Mouse (Mus musculus) hindbrain, postnatal 0 days (tissue): ENCODE data around the gene Cpa4. TPM values are rescaled to one million over a fixed set of nuclear protein-coding genes. Genes with fewer than 3 reads are reported as not detected.

Source experiments
- ATAC-seq: fragments of 200-750 bp; cut with Nextera tagmentation; 2 replicates; pipeline ENCODE4 v1.8.0; 2017; ENCODE audit warnings: mild to moderate bottlenecking, moderate TSS enrichment, moderate library complexity
- DNase-seq: peaks from one replicate; pipeline ENCODE4 v3.0.0-alpha.2; 2015; ENCODE audit warnings: low spot score
- H3K27ac ChIP-seq: fragments of 300-500 bp; sonication (generic); 2 replicates; pipeline ENCODE4 v1.5.1; 2014; ENCODE audit warnings: mild to moderate bottlenecking
- H3K27me3 ChIP-seq: fragments of 300-500 bp; sonication (generic); 2 replicates; pipeline ENCODE4 v1.6.1; 2014; ENCODE audit warnings: low read length, mixed read lengths; ENCODE audit not compliant: insufficient read depth
- H3K36me3 ChIP-seq: fragments of 300-500 bp; sonication (generic); 2 replicates; pipeline ENCODE4 v1.6.1; 2014; ENCODE audit warnings: low read length, mixed read lengths; ENCODE audit not compliant: insufficient read depth
- H3K4me1 ChIP-seq: fragments of 300-500 bp; sonication (generic); 2 replicates; pipeline ENCODE4 v1.6.1; 2014; ENCODE audit warnings: antibody characterized with exemption, low read length, mixed read lengths; ENCODE audit not compliant: insufficient read depth
- H3K4me2 ChIP-seq: fragments of 300-500 bp; sonication (generic); 2 replicates; pipeline ENCODE4 v1.6.1; 2014; ENCODE audit warnings: low read depth, mild to moderate bottlenecking, low read length, moderate library complexity, mixed read lengths
- H3K4me3 ChIP-seq: fragments of 300-500 bp; sonication (generic); 2 replicates; pipeline ENCODE4 v1.5.1; 2014; ENCODE audit warnings: low read length
- H3K9ac ChIP-seq: fragments of 300-500 bp; sonication (generic); replicated peaks from 2 replicates; pipeline ENCODE4 v1.6.1; 2014; ENCODE audit warnings: mild to moderate bottlenecking, low read length, moderate library complexity, mixed read lengths
- H3K9me3 ChIP-seq: fragments of 300-500 bp; sonication (generic); 2 replicates; pipeline ENCODE4 v1.6.1; 2016; ENCODE audit warnings: low read length, mixed read lengths
- CTCF ChIP-seq: IDR thresholded peaks from 2 replicates; pipeline ENCODE4 v1.5.1; 2016; ENCODE audit warnings: antibody characterized with exemption, control low read depth, low read depth
- WGBS: fragments of 180-500 bp; shearing (Covaris S2); extraction: QIAGEN DNeasy Blood & Tissue Kit; methylation state at CpG from one replicate; pipeline ENCODE4 v1.1.7; 2014; 5-methylcytosine and 5-hydroxymethylcytosine counted together
- polyA plus RNA-seq: library from polyadenylated mRNA; unstranded; fragments of >200 nt; fragmentation: Nextera tagmentation; extraction: Ambion mirVana; gene quantifications from 2 replicates; pipeline ENCODE4 v1.2.1, GENCODE M21; 2015
- total RNA-seq: library from RNA; depleted of rRNA; stranded (reverse); fragments of >200 nt; gene quantifications from 2 replicates; pipeline ENCODE4 v1.2.3, GENCODE M21; 2014

Cpa4 gene
- total and polyA plus RNA-seq, 2 experiments from 2014 or later = 0.16 to 0.53 TPM

DNA sequence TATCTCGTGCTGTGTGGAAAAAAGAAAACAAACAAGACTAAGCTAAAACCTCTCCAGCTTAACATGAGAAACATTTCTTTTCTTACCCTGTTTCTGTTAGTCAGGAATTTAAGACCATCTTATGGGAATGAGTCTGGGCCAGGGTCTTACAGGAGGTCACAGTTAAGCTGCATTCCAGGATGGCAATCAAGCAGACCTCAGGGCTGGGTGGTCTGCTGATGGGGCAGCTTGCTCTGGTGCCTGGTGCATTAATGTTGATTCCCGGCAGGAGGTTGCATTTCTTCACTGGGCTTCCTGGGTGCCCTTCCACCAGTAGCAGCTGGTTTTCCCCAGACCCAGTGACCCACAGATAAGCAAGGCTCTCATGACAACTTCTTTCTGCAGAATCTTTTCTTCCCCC, 21.6 kb downstream of the Cpa4 start:
- H3K4me2 ChIP-seq = no peak overlapping the region
- no peak overlapping the region for H3K9ac ChIP-seq
- H3K4me3 ChIP-seq = no peak overlapping the region
- no peak overlapping the region for H3K27ac ChIP-seq
- H3K9me3 ChIP-seq = no peaks in the 10 kb centered on the region
- no peaks in the 10 kb centered on the region for H3K27me3 ChIP-seq
- no peak for TF ChIP-seq CTCF
- ATAC-seq (no peak), DNase-seq (no peak)
- no peaks in the 10 kb centered on the region for H3K36me3 ChIP-seq
- H3K4me1 ChIP-seq = no peaks in the 10 kb centered on the region
- WGBS = 75% methylated on average over 2 of the region's 2 CpGs

- TF ChIP-seq CTCF = no peak
- peak overlapping the region; percentile 11; the same call in 1 of the 2 replicates for H3K27ac ChIP-seq
- 68% methylated on average over 5 of the region's 5 CpGs for WGBS
Measured at GRCm38 (mm10) chr6:30591851-30592404, 23.8 kb downstream of the Cpa4 start.

DNA sequence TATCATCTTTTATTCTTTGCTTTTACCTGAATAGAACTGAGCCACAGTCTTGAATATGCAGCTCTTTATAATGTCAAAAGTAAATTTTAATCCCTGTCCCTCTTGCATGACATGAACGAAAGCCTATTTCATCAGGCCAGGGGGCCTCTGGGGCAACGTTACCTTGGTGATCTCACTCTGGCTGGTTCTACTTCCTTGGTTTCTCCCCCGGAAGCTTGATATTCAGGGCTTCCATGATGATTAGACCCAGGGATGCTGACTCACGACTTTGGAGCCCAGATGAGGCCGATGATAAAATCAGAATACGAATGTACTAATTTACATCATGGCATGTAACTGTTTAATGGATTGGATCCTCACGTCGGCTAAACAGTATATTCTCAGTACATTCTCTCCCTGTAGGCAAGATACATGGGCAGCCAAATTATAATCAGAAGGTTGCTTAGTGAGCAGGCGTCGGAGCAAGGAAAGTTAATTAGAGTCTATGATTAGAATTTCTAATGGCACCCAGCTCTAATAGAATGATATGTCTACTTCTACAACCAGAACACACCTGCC, 24.3 kb downstream of the Cpa4 start:
- Histone ChIP-seq H3K9me3 (no peaks in the 10 kb centered on the region), H3K27ac (peak overlapping the region; percentile 11; the same call in 1 of the 2 replicates), H3K9ac (no peak overlapping the region), H3K27me3 (no peaks in the 10 kb centered on the region), H3K4me3 (no peak overlapping the region), H3K4me2 (no peak overlapping the region), H3K36me3 (no peaks in the 10 kb centered on the region), H3K4me1 (no peaks in the 10 kb centered on the region)
- DNase-seq = peak; percentile 36
- ATAC-seq = peak; percentile 53
- no peak for TF ChIP-seq CTCF
- 50% methylated on average over 10 of the region's 10 CpGs for WGBS

More at GRCm38 (mm10) chr6:30591851-30592404, 23.8 kb downstream of the Cpa4 start:
- Histone ChIP-seq H3K9ac (no peak overlapping the region), H3K27me3 (no peaks in the 10 kb centered on the region), H3K4me2 (no peak overlapping the region), H3K9me3 (no peaks in the 10 kb centered on the region), H3K36me3 (no peaks in the 10 kb centered on the region), H3K4me1 (no peaks in the 10 kb centered on the region), H3K4me3 (no peak overlapping the region)
- DNase-seq (no peak), ATAC-seq (no peak)

DNA sequence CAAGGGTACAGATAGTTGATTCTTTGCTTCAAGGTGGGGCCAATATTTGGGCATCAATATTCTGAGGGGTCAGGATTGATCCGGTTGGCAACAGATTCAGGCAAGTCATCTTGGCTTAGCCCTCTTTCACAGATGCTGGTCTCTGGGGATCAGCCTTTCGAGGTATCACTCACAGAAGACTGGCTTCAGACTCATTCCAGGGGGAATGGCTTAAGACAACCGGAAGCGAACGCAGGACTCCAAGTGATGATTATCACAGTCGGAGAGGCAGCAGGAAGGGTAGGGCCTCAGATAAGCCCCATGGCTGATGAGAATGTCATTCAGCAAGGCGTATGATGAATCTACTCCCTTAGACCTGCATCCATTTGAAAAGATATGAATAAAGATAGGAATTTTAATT, 26.2 kb downstream of the Cpa4 start:
- no peak for TF ChIP-seq CTCF
- ATAC-seq = no peak

GRCm38 (mm10) chr6:30596230-30596898, 28.2 kb downstream of the Cpa4 start:
- H3K4me1 ChIP-seq = no peaks in the 10 kb centered on the region
- ATAC-seq (no peak), DNase-seq (no peak)
- no peak overlapping the region for H3K4me3 ChIP-seq
- H3K9ac ChIP-seq = no peak overlapping the region
- H3K4me2 ChIP-seq = no peak overlapping the region
- H3K9me3 ChIP-seq = no peaks in the 10 kb centered on the region
- no peak for TF ChIP-seq CTCF
- no peaks in the 10 kb centered on the region for H3K36me3 ChIP-seq
- H3K27me3 ChIP-seq = no peaks in the 10 kb centered on the region
- WGBS = 82% methylated on average over 8 of the region's 8 CpGs
- H3K27ac ChIP-seq = no peak overlapping the region

More for the DNA sequence above, 26.2 kb downstream of the Cpa4 start:
- no peaks in the 10 kb centered on the region for H3K4me1 ChIP-seq
- H3K36me3 ChIP-seq = no peaks in the 10 kb centered on the region
- no peak overlapping the region for H3K4me3 ChIP-seq
- H3K27ac ChIP-seq = no peak overlapping the region
- DNase-seq = no peak
- WGBS = 76% methylated on average over 7 of the region's 7 CpGs
- no peaks in the 10 kb centered on the region for H3K27me3 ChIP-seq
- no peak overlapping the region for H3K4me2 ChIP-seq
- no peak overlapping the region for H3K9ac ChIP-seq
- H3K9me3 ChIP-seq = no peaks in the 10 kb centered on the region

DNA sequence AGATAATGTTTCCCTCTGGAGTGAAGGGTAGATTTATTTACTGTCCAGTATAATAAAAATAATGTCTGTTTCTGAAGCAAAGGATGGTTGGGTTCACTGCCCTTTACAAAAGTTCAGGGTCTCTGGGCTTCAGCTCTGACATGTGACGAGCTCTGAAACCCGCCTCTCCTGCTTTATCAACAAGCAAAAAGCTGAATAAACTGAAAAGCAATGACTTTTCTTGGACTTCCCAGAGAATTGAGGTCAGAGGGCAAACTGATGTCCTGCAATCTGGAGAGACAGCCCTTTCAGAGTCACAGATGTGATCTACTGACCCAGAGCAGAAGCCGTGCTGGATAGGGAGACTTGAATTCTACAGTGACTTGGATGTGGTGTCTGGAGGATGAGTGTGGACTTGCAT, 31.9 kb downstream of the Cpa4 start:
- no peak overlapping the region for H3K27ac ChIP-seq
- H3K4me1 ChIP-seq = no peaks in the 10 kb centered on the region
- no peak overlapping the region for H3K9ac ChIP-seq
- H3K4me3 ChIP-seq = no peak overlapping the region
- no peak for ATAC-seq
- H3K4me2 ChIP-seq = no peak overlapping the region
- no peak for DNase-seq
- TF ChIP-seq CTCF = no peak
- no peaks in the 10 kb centered on the region for H3K27me3 ChIP-seq
- no peaks in the 10 kb centered on the region for H3K36me3 ChIP-seq
- H3K9me3 ChIP-seq = no peaks in the 10 kb centered on the region
- 64% methylated on average over 3 of the region's 3 CpGs for WGBS

DNA sequence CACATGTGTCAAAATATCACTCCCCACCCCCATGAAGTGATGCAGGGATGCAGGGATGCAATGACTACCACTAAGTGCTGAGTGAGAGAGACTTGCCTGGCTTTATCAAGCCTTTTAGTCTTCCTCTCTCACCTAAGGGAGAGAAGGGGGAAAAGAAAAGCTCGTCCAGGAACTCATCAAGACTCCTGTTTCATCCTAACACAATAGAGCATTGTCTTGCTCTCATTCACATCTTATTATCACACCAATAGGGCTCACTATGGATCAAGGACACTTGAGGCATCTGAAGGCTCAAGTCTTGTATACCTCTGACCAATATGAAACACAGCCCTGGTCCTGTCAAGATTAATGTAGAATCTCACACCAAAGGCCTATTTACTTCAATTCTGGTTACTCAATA, 32.8 kb downstream of the Cpa4 start:
- Histone ChIP-seq H3K9ac (no peak overlapping the region), H3K36me3 (no peaks in the 10 kb centered on the region), H3K4me1 (no peaks in the 10 kb centered on the region), H3K27ac (no peak overlapping the region), H3K27me3 (no peaks in the 10 kb centered on the region), H3K4me3 (no peak overlapping the region), H3K9me3 (no peaks in the 10 kb centered on the region), H3K4me2 (no peak overlapping the region)
- 67% methylated on average over 1 of the region's 1 CpGs for WGBS
- no peak for DNase-seq
- no peak for ATAC-seq
- TF ChIP-seq CTCF = no peak
